Mouse (Mus musculus) testis, adult 2 months (tissue): ENCODE measurements around the gene Tesk2.
"Not testable (repeated sequence)": the region's sequence is repeated elsewhere in the genome, so short reads cannot be mapped to it uniquely, and the experiment has no call there.

Experiments used
- CTCF ChIP-seq: fragments of 200-500 bp; IDR thresholded peaks from 2 replicates; pipeline ENCODE4 v1.5.1; 2012; ENCODE audit warnings: low read depth, mild to moderate bottlenecking, inconsistent platforms, low read length, moderate library complexity; ENCODE audit not compliant: control insufficient read depth, insufficient read depth, insufficient replicate concordance
- POLR2A ChIP-seq: fragments of 200-500 bp; IDR thresholded peaks from 2 replicates; pipeline ENCODE4 v1.6.1; 2012; ENCODE audit warnings: low read depth, mild to moderate bottlenecking, inconsistent platforms, low read length, moderate library complexity; ENCODE audit not compliant: control insufficient read depth

DNA sequence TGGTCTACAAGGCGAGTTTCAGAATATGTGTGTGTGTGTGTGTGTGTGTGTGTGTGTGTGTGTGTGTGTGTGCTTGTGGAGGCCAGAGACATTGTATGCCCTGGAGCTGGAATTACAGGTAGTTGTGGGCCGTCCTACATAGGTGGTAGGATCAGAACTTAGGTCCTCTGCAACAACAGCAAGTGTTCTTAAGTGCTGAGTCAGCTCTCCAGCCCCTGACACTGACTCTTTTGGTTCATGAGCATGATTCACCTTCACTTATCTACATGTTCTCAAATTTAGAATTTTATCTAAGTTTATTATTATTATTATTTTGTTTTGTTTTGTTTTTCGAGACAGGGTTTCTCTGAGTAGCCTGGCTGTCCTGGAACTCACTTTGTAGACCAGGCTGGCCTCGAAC is 40.2 kb upstream of the Tesk2 start:
- not testable (repeated sequence) for TF ChIP-seq CTCF, POLR2A
